Mouse (Mus musculus) thymus, postnatal 25 days (tissue): Measurements from ENCODE around the gene Gnai3.

Experiments
- DNase-seq: peaks from one replicate; pipeline ENCODE4 v3.0.0; 2022

The Gnai3 gene

GRCm38 (mm10) chr3:108081681-108082080 lies 64.3 kb downstream of the Gnai3 start:
- DNase-seq: no peak

- no peak for DNase-seq
Observed at GRCm38 (mm10) chr3:108076836-108077235, 69.1 kb downstream of the Gnai3 start.

- no peak for DNase-seq
Observed at GRCm38 (mm10) chr3:108072983-108073569, 72.9 kb downstream of the Gnai3 start.

GRCm38 (mm10) chr3:108070295-108071293 lies 75.4 kb downstream of the Gnai3 start:
- peak; percentile 81 for DNase-seq

GRCm38 (mm10) chr3:108069231-108069870 lies 76.6 kb downstream of the Gnai3 start:
- DNase-seq: no peak

- DNase-seq: no peak
Observed at GRCm38 (mm10) chr3:108068826-108069225, 77.1 kb downstream of the Gnai3 start.

- DNase-seq: no peak
Observed at GRCm38 (mm10) chr3:108067370-108067934, 78.5 kb downstream of the Gnai3 start.

- no peak for DNase-seq
Observed at GRCm38 (mm10) chr3:108065551-108065950, 80.4 kb downstream of the Gnai3 start.

- DNase-seq: no peak
Observed at GRCm38 (mm10) chr3:108064672-108065071, 81.3 kb downstream of the Gnai3 start.

- no peak for DNase-seq
Observed at GRCm38 (mm10) chr3:108062648-108063047, 83.3 kb downstream of the Gnai3 start.

- peak; percentile 46 for DNase-seq
Observed at GRCm38 (mm10) chr3:108061420-108061819, 84.5 kb downstream of the Gnai3 start.
